Mouse (Mus musculus) CD4-positive, CD25-positive, alpha-beta regulatory T cell, adult 4 months (primary cell): ENCODE data around the gene Ctcfl. TPM values are rescaled to one million over a fixed set of nuclear protein-coding genes. Genes with fewer than 3 reads are reported as not detected.

Experiments used
- ATAC-seq: one replicate; pipeline ENCODE4 v1.8.0; 2017
- polyA plus RNA-seq, 2 experiments: library from polyadenylated mRNA; unstranded; fragments of 100-300 nt; shearing (Covaris generic); gene quantifications; one replicate each; pipeline ENCODE4 v1.2.1; 2017

Gene Ctcfl
- polyA plus RNA-seq, 2 experiments from 2014 or later = not detected

- peak; percentile 23 for ATAC-seq
Observed at GRCm38 (mm10) chr2:173082706-173083105, 36.6 kb downstream of the Ctcfl start.

- ATAC-seq = peak; percentile 3
Observed at GRCm38 (mm10) chr2:173080785-173081241, 38.5 kb downstream of the Ctcfl start.

- ATAC-seq = no peak
Observed at GRCm38 (mm10) chr2:173079766-173080549, 39.4 kb downstream of the Ctcfl start.

- ATAC-seq = peak; percentile 8
Observed at GRCm38 (mm10) chr2:173076921-173077320, 42.4 kb downstream of the Ctcfl start.

GRCm38 (mm10) chr2:173073666-173074065, 45.7 kb downstream of the Ctcfl start:
- no peak for ATAC-seq

GRCm38 (mm10) chr2:173072948-173073347, 46.4 kb downstream of the Ctcfl start:
- no peak for ATAC-seq

- ATAC-seq = no peak
Observed at GRCm38 (mm10) chr2:173064864-173065263, 54.5 kb downstream of the Ctcfl start.

- ATAC-seq = peak; percentile 70
Observed at GRCm38 (mm10) chr2:173063219-173063618, 56.1 kb downstream of the Ctcfl start.

GRCm38 (mm10) chr2:173061443-173062351, 57.6 kb downstream of the Ctcfl start:
- peak; percentile 50 for ATAC-seq

GRCm38 (mm10) chr2:173060450-173060849, 58.9 kb downstream of the Ctcfl start:
- ATAC-seq = no peak

- no peak for ATAC-seq
Observed at GRCm38 (mm10) chr2:173058263-173058662, 61.1 kb downstream of the Ctcfl start.

GRCm38 (mm10) chr2:173057623-173058022, 61.7 kb downstream of the Ctcfl start:
- no peak for ATAC-seq

GRCm38 (mm10) chr2:173056882-173057315, 62.4 kb downstream of the Ctcfl start:
- no peak for ATAC-seq

GRCm38 (mm10) chr2:173056303-173056881, 62.9 kb downstream of the Ctcfl start:
- peak; percentile 49 for ATAC-seq

- peak; percentile 87 for ATAC-seq
Observed at GRCm38 (mm10) chr2:173053846-173054245, 65.5 kb downstream of the Ctcfl start.

- ATAC-seq = no peak
Observed at GRCm38 (mm10) chr2:173052881-173053280, 66.4 kb downstream of the Ctcfl start.

GRCm38 (mm10) chr2:173050604-173051382, 68.5 kb downstream of the Ctcfl start:
- ATAC-seq = no peak

- no peak for ATAC-seq
Observed at GRCm38 (mm10) chr2:173049817-173050216, 69.5 kb downstream of the Ctcfl start.

GRCm38 (mm10) chr2:173049231-173049630, 70.1 kb downstream of the Ctcfl start:
- ATAC-seq = no peak

- peak; percentile 19 for ATAC-seq
Observed at GRCm38 (mm10) chr2:173048041-173048745, 71.1 kb downstream of the Ctcfl start.

- no peak for ATAC-seq
Observed at GRCm38 (mm10) chr2:173047471-173047870, 71.9 kb downstream of the Ctcfl start.
